Mouse (Mus musculus) limb, embryonic 14.5 days (tissue): ENCODE data around the gene Ccdc33. TPM values are rescaled to one million over a fixed set of nuclear protein-coding genes. Genes with fewer than 3 reads are reported as not detected.

Experiments used
- ATAC-seq: fragments of 200-750 bp; cut with Nextera tagmentation; 2 replicates; pipeline ENCODE4 v1.8.0; 2017; ENCODE audit warnings: low read depth, moderate number of reproducible peaks, moderate TSS enrichment; ENCODE audit not compliant: low FRiP score
- DNase-seq: peaks from one replicate; pipeline ENCODE4 v3.0.0-alpha.2; 2015; ENCODE audit warnings: low spot score
- H3K27ac ChIP-seq: fragments of 300-500 bp; sonication (generic); replicated peaks from 2 replicates; pipeline ENCODE4 v1.5.1; 2014; ENCODE audit warnings: low read depth, mild to moderate bottlenecking, low read length, moderate library complexity, mixed read lengths
- H3K27me3 ChIP-seq: fragments of 300-500 bp; sonication (generic); 2 replicates; pipeline ENCODE4 v1.6.1; 2014; ENCODE audit warnings: low read length, mixed read lengths; ENCODE audit not compliant: control insufficient read depth, insufficient read depth
- H3K36me3 ChIP-seq: fragments of 300-500 bp; sonication (generic); 2 replicates; pipeline ENCODE4 v1.6.1; 2014; ENCODE audit warnings: mild to moderate bottlenecking, low read length, moderate library complexity, mixed read lengths; ENCODE audit not compliant: control insufficient read depth, insufficient read depth
- H3K4me1 ChIP-seq: fragments of 300-500 bp; sonication (generic); 2 replicates; pipeline ENCODE4 v1.6.1; 2014; ENCODE audit warnings: antibody characterized with exemption, low read length, mixed read lengths; ENCODE audit not compliant: control insufficient read depth, insufficient read depth
- H3K4me2 ChIP-seq: fragments of 300-500 bp; sonication (generic); replicated peaks from 2 replicates; pipeline ENCODE4 v1.6.1; 2014; ENCODE audit warnings: low read depth, mild to moderate bottlenecking, low read length, moderate library complexity; ENCODE audit not compliant: severe bottlenecking
- H3K4me3 ChIP-seq: fragments of 300-500 bp; sonication (generic); replicated peaks from 2 replicates; pipeline ENCODE4 v1.5.1; 2014; ENCODE audit warnings: low read length
- H3K9ac ChIP-seq: fragments of 300-500 bp; sonication (generic); 2 replicates; pipeline ENCODE4 v1.6.1; 2014; ENCODE audit warnings: mild to moderate bottlenecking, low read depth, low read length, moderate library complexity; ENCODE audit not compliant: severe bottlenecking
- H3K9me3 ChIP-seq: fragments of 300-500 bp; sonication (generic); 2 replicates; pipeline ENCODE4 v1.6.1; 2016; ENCODE audit warnings: low read length; ENCODE audit not compliant: control insufficient read depth
- POLR2A ChIP-seq: fragments of 200-500 bp; IDR thresholded peaks from 2 replicates; pipeline ENCODE4 v1.8.0; 2012; ENCODE audit warnings: inconsistent platforms, mild to moderate bottlenecking, moderate library complexity, borderline replicate concordance; ENCODE audit not compliant: insufficient read depth, insufficient read length; ENCODE audit errors: extremely low read depth
- WGBS: fragments of 180-500 bp; shearing (Covaris S2); extraction: QIAGEN DNeasy Blood & Tissue Kit; methylation state at CpG from one replicate; pipeline ENCODE4 v1.1.7; 2014; 5-methylcytosine and 5-hydroxymethylcytosine counted together
- polyA plus RNA-seq, 2 experiments: library from polyadenylated mRNA; depleted of rRNA in 1 of 2; stranded (reverse) in 1 of 2; unstranded in 1 of 2; fragments of >200 nt; fragmentation: Nextera tagmentation in 1 of 2; extraction: Ambion mirVana in 1 of 2; gene quantifications; 2 replicates each; pipeline versions ENCODE4 v1.2.1 to v1.2.3; 2012 to 2014

Ccdc33 gene
- polyA plus RNA-seq, 2 experiments: 0.11 TPM; not detected in 1

- no peak overlapping the region for H3K4me3 ChIP-seq
- H3K27ac ChIP-seq: no peak overlapping the region
Observed at GRCm38 (mm10) chr9:57978858-57979257, 139.8 kb downstream of the Ccdc33 start.

More at GRCm38 (mm10) chr9:57978858-57979257, 139.8 kb downstream of the Ccdc33 start:
- DNase-seq (no peak), ATAC-seq (no peak)
- Histone ChIP-seq H3K4me1 (no peaks in the 10 kb centered on the region), H3K9me3 (no peaks in the 10 kb centered on the region), H3K36me3 (no peaks in the 10 kb centered on the region), H3K9ac (no peak overlapping the region), H3K4me2 (no peak overlapping the region), H3K27me3 (no peaks in the 10 kb centered on the region)
- WGBS: 55% methylated on average over 3 of the region's 3 CpGs
- TF ChIP-seq POLR2A: no peak

Other genes starting within 250 kb of the Ccdc33 start
- gene Ubl7, start 207.8 kb downstream of the Ccdc33 start, polyA plus RNA-seq (2012; rRNA removed): 76.7 and 112 TPM in 2 replicates
- gene Ubl7, start 207.8 kb downstream of the Ccdc33 start, polyA plus RNA-seq (2014; fragmentation: Nextera tagmentation; extraction: Ambion mirVana): 99.0 and 114 TPM in 2 replicates
- 7.4 and 9.4 TPM in 2 replicates for gene Sema7a, start 178.7 kb downstream of the Ccdc33 start, polyA plus RNA-seq (2012; rRNA removed)
- gene Sema7a, start 178.7 kb downstream of the Ccdc33 start, polyA plus RNA-seq (2014; fragmentation: Nextera tagmentation; extraction: Ambion mirVana): 0.57 and 1.1 TPM in 2 replicates
- gene Cyp11a1, start 112.4 kb downstream of the Ccdc33 start, polyA plus RNA-seq (2012; rRNA removed): 3.3 and 3.5 TPM in 2 replicates
- gene Cyp11a1, start 112.4 kb downstream of the Ccdc33 start, polyA plus RNA-seq (2014; fragmentation: Nextera tagmentation; extraction: Ambion mirVana): 4.5 and 5.7 TPM in 2 replicates
- 22.0 and 33.8 TPM in 2 replicates for gene Stra6, start 55.0 kb downstream of the Ccdc33 start, polyA plus RNA-seq (2012; rRNA removed)
- 13.1 and 16.6 TPM in 2 replicates for gene Stra6, start 55.0 kb downstream of the Ccdc33 start, polyA plus RNA-seq (2014; fragmentation: Nextera tagmentation; extraction: Ambion mirVana)
- 493 and 711 TPM in 2 replicates for gene Islr, start 85.5 kb upstream of the Ccdc33 start, polyA plus RNA-seq (2012; rRNA removed)
- 143 and 153 TPM in 2 replicates for gene Islr, start 85.5 kb upstream of the Ccdc33 start, polyA plus RNA-seq (2014; fragmentation: Nextera tagmentation; extraction: Ambion mirVana)
- 12.2 and 24.8 TPM in 2 replicates for gene Islr2, start 85.5 kb upstream of the Ccdc33 start, polyA plus RNA-seq (2012; rRNA removed)
- 1.7 and 2.7 TPM in 2 replicates for gene Islr2, start 85.5 kb upstream of the Ccdc33 start, polyA plus RNA-seq (2014; fragmentation: Nextera tagmentation; extraction: Ambion mirVana)
- 22.4 and 24.8 TPM in 2 replicates for gene Pml, start 131.0 kb upstream of the Ccdc33 start, polyA plus RNA-seq (2012; rRNA removed)
- gene Pml, start 131.0 kb upstream of the Ccdc33 start, polyA plus RNA-seq (2014; fragmentation: Nextera tagmentation; extraction: Ambion mirVana): 15.4 and 18.4 TPM in 2 replicates
- gene Stoml1, start 134.3 kb upstream of the Ccdc33 start, polyA plus RNA-seq (2012; rRNA removed): 47.2 and 57.5 TPM in 2 replicates
- 28.7 and 30.4 TPM in 2 replicates for gene Stoml1, start 134.3 kb upstream of the Ccdc33 start, polyA plus RNA-seq (2014; fragmentation: Nextera tagmentation; extraction: Ambion mirVana)
- gene Loxl1, start 194.4 kb upstream of the Ccdc33 start, polyA plus RNA-seq (2012; rRNA removed): 86.6 and 125 TPM in 2 replicates
- gene Loxl1, start 194.4 kb upstream of the Ccdc33 start, polyA plus RNA-seq (2014; fragmentation: Nextera tagmentation; extraction: Ambion mirVana): 80.7 and 88.4 TPM in 2 replicates